Mouse (Mus musculus): ENCODE measurements at regions not wholly inside any gene's neighbourhood (a gene's known extent, or its start where the extent isn't known, plus 50 kb on each side); places are given as distances from the start of the nearest gene placed in this dataset.

- in situ Hi-C loops (cut with MboI, MseI): no loop called here
Observed at GRCm38 (mm10) chr12:54456731-54457130, 199.6 kb downstream of the Sptssa start.

GRCm38 (mm10) chr12:54454606-54455005, 201.8 kb downstream of the Sptssa start:
- in situ Hi-C loops (cut with MboI, MseI): no loop called here

GRCm38 (mm10) chr12:54453343-54453742, 203.0 kb downstream of the Sptssa start:
- in situ Hi-C loops (cut with MboI, MseI): no loop called here

- in situ Hi-C loops (cut with MboI, MseI): no loop called here
Observed at GRCm38 (mm10) chr12:54450369-54450768, 206.0 kb downstream of the Sptssa start.

- in situ Hi-C loops (cut with MboI, MseI): no loop called here
Observed at GRCm38 (mm10) chr12:54448221-54448620, 208.2 kb downstream of the Sptssa start.

GRCm38 (mm10) chr12:54447354-54447753, 209.0 kb downstream of the Sptssa start:
- in situ Hi-C loops (cut with MboI, MseI): no loop called here

- in situ Hi-C loops (cut with MboI, MseI): no loop called here
Observed at GRCm38 (mm10) chr12:54446356-54446755, 210.0 kb downstream of the Sptssa start.

GRCm38 (mm10) chr12:54444416-54444815, 212.0 kb downstream of the Sptssa start:
- in situ Hi-C loops (cut with MboI, MseI): no loop called here

- in situ Hi-C loops (cut with MboI, MseI): no loop called here
Observed at GRCm38 (mm10) chr12:54443285-54443684, 213.1 kb downstream of the Sptssa start.

- in situ Hi-C loops (cut with MboI, MseI): no loop called here
Observed at GRCm38 (mm10) chr12:54442408-54442807, 214.0 kb downstream of the Sptssa start.

GRCm38 (mm10) chr12:54440851-54441593, 215.4 kb downstream of the Sptssa start:
- in situ Hi-C loops (cut with MboI, MseI): no loop called here

- in situ Hi-C loops (cut with MboI, MseI): no loop called here
Observed at GRCm38 (mm10) chr12:54438793-54439192, 217.6 kb downstream of the Sptssa start.

- in situ Hi-C loops (cut with MboI, MseI): no loop called here
Observed at GRCm38 (mm10) chr12:54425236-54425635, 221.6 kb upstream of the Egln3 start.

- in situ Hi-C loops (cut with MboI, MseI): loop anchor here (25.0 kb wide), 1 partner anchor 1778 kb away; no protein-coding TSS in a partner anchor
Observed at GRCm38 (mm10) chr12:54414829-54415228, 211.2 kb upstream of the Egln3 start.

GRCm38 (mm10) chr12:54414201-54414600, 210.5 kb upstream of the Egln3 start:
- in situ Hi-C loops (cut with MboI, MseI): loop anchor here (25.0 kb wide), 1 partner anchor 1777 kb away; no protein-coding TSS in a partner anchor

- in situ Hi-C loops (cut with MboI, MseI): loop anchor here (25.0 kb wide), 1 partner anchor 1773 kb away; no protein-coding TSS in a partner anchor
Observed at GRCm38 (mm10) chr12:54410038-54410605, 206.5 kb upstream of the Egln3 start.

- in situ Hi-C loops (cut with MboI, MseI): loop anchor here (25.0 kb wide), 1 partner anchor 1772 kb away; no protein-coding TSS in a partner anchor
Observed at GRCm38 (mm10) chr12:54408906-54409305, 205.2 kb upstream of the Egln3 start.

GRCm38 (mm10) chr12:54407301-54407896, 203.7 kb upstream of the Egln3 start:
- in situ Hi-C loops (cut with MboI, MseI): loop anchor here (25.0 kb wide), 1 partner anchor 1770 kb away; no protein-coding TSS in a partner anchor

GRCm38 (mm10) chr12:54405066-54405465, 201.4 kb upstream of the Egln3 start:
- in situ Hi-C loops (cut with MboI, MseI): loop anchor here (25.0 kb wide), 1 partner anchor 1768 kb away; no protein-coding TSS in a partner anchor

GRCm38 (mm10) chr12:54402591-54402990, 198.9 kb upstream of the Egln3 start:
- in situ Hi-C loops (cut with MboI, MseI): loop anchor here (25.0 kb wide), 1 partner anchor 1765 kb away; no protein-coding TSS in a partner anchor

- in situ Hi-C loops (cut with MboI, MseI): loop anchor here (25.0 kb wide), 1 partner anchor 1764 kb away; no protein-coding TSS in a partner anchor
Observed at GRCm38 (mm10) chr12:54401665-54402064, 198.0 kb upstream of the Egln3 start.

GRCm38 (mm10) chr12:54400084-54400483, 196.4 kb upstream of the Egln3 start:
- in situ Hi-C loops (cut with MboI, MseI): loop anchor here (25.0 kb wide), 1 partner anchor 1763 kb away; no protein-coding TSS in a partner anchor

All from T-helper 2 cell (primary cell).